Mouse (Mus musculus) myocyte (in vitro differentiated cells): Measurements from ENCODE around the gene Btbd11. TPM values are rescaled to one million over a fixed set of nuclear protein-coding genes. Genes with fewer than 3 reads are reported as not detected.

Source experiments
- H3K27me3 ChIP-seq: one replicate; pipeline ENCODE4 v1.6.1; 2011; ENCODE audit not compliant: control insufficient read depth, insufficient read depth, insufficient read length
- H3K36me3 ChIP-seq: one replicate; pipeline ENCODE4 v1.6.1; 2011; ENCODE audit not compliant: control insufficient read depth, insufficient read depth
- H3K4me2 ChIP-seq: one replicate; pipeline ENCODE4 v1.6.1; 2011; ENCODE audit warnings: low read depth, control low read depth
- H3K4me3 ChIP-seq: one replicate; pipeline ENCODE4 v1.5.1; 2011; ENCODE audit warnings: mild to moderate bottlenecking, control low read depth, moderate library complexity
- H3K79me2 ChIP-seq: one replicate; pipeline ENCODE4 v1.6.1; 2011; ENCODE audit not compliant: control insufficient read depth, insufficient read depth
- H3ac ChIP-seq: one replicate; pipeline ENCODE4 v1.6.1; 2011; ENCODE audit not compliant: control insufficient read depth, insufficient read length
- CEBPB ChIP-seq: IDR thresholded peaks from 2 replicates; pipeline ENCODE4 v1.6.1; 2011; ENCODE audit warnings: mild to moderate bottlenecking, moderate library complexity; ENCODE audit not compliant: poor library complexity, insufficient read depth, severe bottlenecking
- E2F4 ChIP-seq: IDR thresholded peaks from one replicate; pipeline ENCODE4 v1.6.1; 2011; ENCODE audit warnings: mild to moderate bottlenecking, control low read depth, moderate library complexity; ENCODE audit not compliant: insufficient read depth
- MAX ChIP-seq: IDR thresholded peaks from one replicate; pipeline ENCODE4 v1.6.1; 2011; ENCODE audit warnings: low read depth, mild to moderate bottlenecking, control low read depth
- MYOD1 ChIP-seq, 3 experiments: IDR thresholded peaks; one replicate each; pipeline ENCODE4 v1.6.1; 2011; ENCODE audit warnings: control low read depth in 2 of 3, low read depth in 2 of 3, mild to moderate bottlenecking in 2 of 3, moderate library complexity in 1 of 3; ENCODE audit not compliant: insufficient read length in 2 of 3, control insufficient read depth in 1 of 3
- MYOG ChIP-seq, 3 experiments: IDR thresholded peaks; one replicate each; pipeline ENCODE4 v1.6.1; 2011; ENCODE audit warnings: control low read depth in 2 of 3, low read depth in 2 of 3, mild to moderate bottlenecking in 2 of 3; ENCODE audit not compliant: insufficient read length in 2 of 3, control insufficient read depth in 1 of 3, insufficient read depth in 1 of 3
- POLR2A ChIP-seq: IDR thresholded peaks from one replicate; pipeline ENCODE4 v1.6.1; 2011; ENCODE audit warnings: low read depth, mild to moderate bottlenecking, control low read depth, moderate library complexity; ENCODE audit not compliant: insufficient read length
- POLR2AphosphoS2 ChIP-seq: IDR thresholded peaks from one replicate; pipeline ENCODE4 v1.6.1; 2011; ENCODE audit warnings: low read depth, control low read depth; ENCODE audit not compliant: insufficient read length
- REST ChIP-seq: IDR thresholded peaks from one replicate; pipeline ENCODE4 v1.6.1; 2011; ENCODE audit warnings: mild to moderate bottlenecking, control low read depth, moderate library complexity; ENCODE audit not compliant: insufficient read depth, insufficient read length
- SRF ChIP-seq: IDR thresholded peaks from one replicate; pipeline ENCODE4 v1.6.1; 2011; ENCODE audit warnings: low read depth; ENCODE audit not compliant: control insufficient read depth, insufficient read length
- TCF12 ChIP-seq: IDR thresholded peaks from one replicate; pipeline ENCODE4 v1.6.1; 2011; ENCODE audit warnings: mild to moderate bottlenecking, control low read depth; ENCODE audit not compliant: poor library complexity, insufficient read depth, severe bottlenecking
- TCF3 ChIP-seq: IDR thresholded peaks from one replicate; pipeline ENCODE4 v1.6.1; 2011; ENCODE audit warnings: low read depth, control low read depth; ENCODE audit not compliant: insufficient read length
- USF1 ChIP-seq: IDR thresholded peaks from one replicate; pipeline ENCODE4 v1.6.1; 2011; ENCODE audit warnings: low read depth, mild to moderate bottlenecking, control low read depth, moderate library complexity
- polyA plus RNA-seq: library from polyadenylated mRNA; unstranded; fragments of >200 nt; fragmentation: generic; extraction: Trizol; gene quantifications from one replicate; pipeline ENCODE4 v1.2.1, GENCODE M21; 2012; ENCODE audit warnings: missing spikeins

Gene Btbd11
- polyA plus RNA-seq, 1 experiment, result 6.8 TPM

DNA sequence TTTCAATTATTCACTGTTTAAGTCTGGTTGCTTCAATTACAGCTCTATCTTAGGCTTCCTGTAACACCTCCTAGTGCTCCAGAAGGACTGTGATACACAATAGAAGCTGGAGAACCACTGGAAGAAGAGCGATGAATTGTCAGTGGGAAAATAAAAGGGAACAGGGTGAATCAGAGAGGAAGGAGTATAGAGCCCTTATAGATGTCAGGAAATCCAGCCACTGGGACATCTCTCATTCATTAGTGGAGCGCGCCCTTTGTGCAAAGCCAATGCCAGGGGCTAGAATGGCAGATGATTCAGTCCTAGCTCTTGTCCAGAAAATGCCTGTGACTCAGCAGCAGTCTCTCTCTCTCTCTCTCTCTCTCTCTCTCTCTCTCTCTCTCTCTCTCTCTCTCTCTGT, 59.3 kb downstream of the Btbd11 start:
- H3ac ChIP-seq, result no peak overlapping the region
- TF ChIP-seq POLR2A (no peak), MYOG (IDR thresholded peaks at IDR 0.05; ENCODE audit: control insufficient read depth in 1 of 3, insufficient read depth in 1 of 3, insufficient read length in 2 of 3, low read depth in 2 of 3) (no peak)
- no peaks in the 10 kb centered on the region for H3K27me3 ChIP-seq
- no peaks in the 10 kb centered on the region for H3K79me2 ChIP-seq
- H3K4me2 ChIP-seq, result no peak overlapping the region
- H3K36me3 ChIP-seq, result no peaks in the 10 kb centered on the region
- H3K4me3 ChIP-seq, result no peak overlapping the region

DNA sequence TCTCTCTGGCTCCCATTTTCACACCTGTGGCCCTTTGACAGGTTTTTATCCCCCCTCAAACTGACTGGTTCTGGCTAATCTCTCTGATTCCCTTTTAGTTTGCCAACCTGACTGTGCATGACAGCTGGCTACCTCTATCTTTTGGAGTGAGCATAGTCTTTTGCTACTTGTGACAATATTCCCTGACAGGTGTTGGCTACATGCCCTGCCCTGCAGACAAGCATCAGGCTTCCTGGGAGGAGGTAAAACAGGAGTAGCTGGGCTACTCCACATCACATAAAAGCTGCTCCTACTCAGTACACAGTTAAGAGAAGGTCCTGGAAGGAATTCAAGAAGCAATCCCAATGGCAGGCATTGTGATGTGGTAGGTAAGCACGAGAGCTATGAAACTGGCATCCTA, 60.1 kb downstream of the Btbd11 start:
- Histone ChIP-seq H3K79me2 (no peaks in the 10 kb centered on the region), H3ac (no peak overlapping the region), H3K36me3 (no peaks in the 10 kb centered on the region), H3K4me3 (no peak overlapping the region), H3K27me3 (no peaks in the 10 kb centered on the region), H3K4me2 (no peak overlapping the region)
- TF ChIP-seq MYOG (IDR thresholded peaks at IDR 0.05; ENCODE audit: control insufficient read depth in 1 of 3, insufficient read depth in 1 of 3, insufficient read length in 2 of 3, low read depth in 2 of 3) (no peak), TCF12 (no peak), E2F4 (no peak), MYOD1 (IDR thresholded peaks at IDR 0.05; ENCODE audit: control insufficient read depth in 1 of 3, insufficient read length in 2 of 3, low read depth in 2 of 3) (no peak), TCF3 (no peak), POLR2AphosphoS2 (no peak), MAX (no peak), SRF (no peak), REST (no peak), POLR2A (no peak), CEBPB (no peak), USF1 (no peak)

DNA sequence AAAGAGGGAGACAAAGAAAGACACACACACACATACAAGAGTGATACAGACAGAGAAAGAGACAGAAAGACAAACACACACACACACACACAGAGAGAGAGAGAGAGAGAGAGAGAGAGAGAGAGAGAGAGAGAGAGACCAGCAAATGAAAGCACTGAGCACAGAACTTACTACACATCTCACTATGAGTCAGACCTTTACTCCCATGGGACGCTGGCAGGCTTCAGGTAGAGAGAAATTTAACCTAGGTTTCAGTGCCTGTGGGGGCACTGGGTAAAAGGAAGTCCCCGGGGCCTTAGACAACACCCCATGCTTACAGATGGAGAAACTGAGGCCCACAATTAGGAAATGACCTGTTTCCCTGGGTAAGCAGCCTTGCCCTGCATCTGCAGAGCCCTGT, 61.3 kb downstream of the Btbd11 start:
- Histone ChIP-seq H3K79me2 (no peaks in the 10 kb centered on the region), H3K36me3 (no peaks in the 10 kb centered on the region), H3ac (no peak overlapping the region), H3K4me2 (no peak overlapping the region), H3K27me3 (no peaks in the 10 kb centered on the region), H3K4me3 (no peak overlapping the region)
- TF ChIP-seq REST (no peak), E2F4 (no peak), MAX (no peak), TCF3 (no peak)

DNA sequence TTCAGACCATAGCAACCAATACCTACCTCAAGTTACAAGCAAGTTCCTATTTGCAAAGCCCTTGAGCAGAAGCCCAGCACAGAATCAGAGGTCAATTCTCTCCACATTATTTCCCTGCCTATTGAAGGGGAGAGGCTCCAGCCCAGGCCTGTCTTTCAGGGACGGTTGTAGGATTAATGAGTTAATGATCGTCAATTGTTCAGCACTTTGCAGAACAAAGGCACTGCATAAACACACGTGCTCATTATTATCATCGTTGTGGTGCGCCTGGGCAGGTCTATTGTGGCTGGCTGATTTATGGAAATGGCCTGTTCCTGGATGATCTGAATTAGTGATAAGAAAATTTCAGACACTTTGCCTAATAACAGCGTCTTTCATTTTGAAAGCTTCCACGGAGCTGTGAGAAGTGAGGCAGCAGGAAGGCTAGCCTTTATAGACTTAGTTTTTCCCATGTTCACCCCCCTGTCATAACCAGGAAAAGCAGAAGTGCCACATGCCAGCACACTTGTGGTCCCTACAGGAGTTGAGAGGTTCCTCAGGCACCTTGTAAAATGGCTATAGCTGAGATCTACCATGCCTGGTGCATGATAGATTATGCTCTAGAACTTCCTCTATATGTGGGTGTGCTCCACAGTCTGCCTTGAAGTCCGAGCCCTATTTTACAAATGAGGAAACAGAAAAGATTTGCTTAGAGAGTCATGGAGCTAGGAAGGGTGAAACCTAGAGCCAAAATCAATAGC, 65.2 kb downstream of the Btbd11 start:
- Histone ChIP-seq H3K79me2 (no peaks in the 10 kb centered on the region), H3K4me2 (no peak overlapping the region), H3K36me3 (no peaks in the 10 kb centered on the region), H3K27me3 (no peaks in the 10 kb centered on the region), H3ac (no peak overlapping the region), H3K4me3 (no peak overlapping the region)
- TF ChIP-seq USF1 (no peak), SRF (no peak), TCF12 (no peak), MAX (no peak), MYOG (IDR thresholded peaks at IDR 0.05; ENCODE audit: control insufficient read depth in 1 of 3, insufficient read depth in 1 of 3, insufficient read length in 2 of 3, low read depth in 2 of 3) (no peak), POLR2AphosphoS2 (no peak), REST (no peak), E2F4 (no peak), POLR2A (no peak), MYOD1 (IDR thresholded peaks at IDR 0.05; ENCODE audit: control insufficient read depth in 1 of 3, insufficient read length in 2 of 3, low read depth in 2 of 3) (no peak), TCF3 (no peak), CEBPB (no peak)

DNA sequence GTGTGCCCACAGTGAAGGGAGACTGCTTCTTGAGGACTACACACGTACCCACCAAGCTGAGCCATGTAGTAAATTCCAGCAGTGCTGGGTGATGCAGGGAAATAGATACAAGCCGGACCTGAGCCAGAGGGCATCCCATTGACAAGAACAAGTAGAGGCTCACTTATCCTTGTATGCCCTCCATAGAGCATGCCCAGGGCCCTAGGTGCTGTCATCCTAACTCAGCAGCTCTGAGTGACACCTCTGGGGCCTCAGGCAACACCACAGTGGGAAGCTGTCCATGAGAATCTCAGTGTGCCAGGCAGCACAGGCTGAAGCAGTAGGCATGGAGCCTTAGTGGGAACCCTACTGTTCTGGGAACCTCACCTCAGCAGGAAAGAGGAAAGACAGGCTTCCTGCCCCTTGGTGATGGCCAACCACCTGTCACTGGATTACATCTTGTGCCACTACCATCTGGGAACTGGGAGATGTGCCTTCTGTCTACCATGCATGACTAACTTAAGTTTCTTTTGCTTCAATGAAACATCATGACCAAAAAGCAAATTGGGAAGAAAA, 66.7 kb downstream of the Btbd11 start:
- TF ChIP-seq CEBPB (no peak), SRF (no peak)
- no peaks in the 10 kb centered on the region for H3K79me2 ChIP-seq
- no peak overlapping the region for H3ac ChIP-seq
- H3K4me2 ChIP-seq, result no peak overlapping the region
- no peaks in the 10 kb centered on the region for H3K27me3 ChIP-seq
- no peaks in the 10 kb centered on the region for H3K36me3 ChIP-seq
- no peak overlapping the region for H3K4me3 ChIP-seq
